8 mouse cellular contexts compared by ENCODE assay signal in the genomic region with DNA sequence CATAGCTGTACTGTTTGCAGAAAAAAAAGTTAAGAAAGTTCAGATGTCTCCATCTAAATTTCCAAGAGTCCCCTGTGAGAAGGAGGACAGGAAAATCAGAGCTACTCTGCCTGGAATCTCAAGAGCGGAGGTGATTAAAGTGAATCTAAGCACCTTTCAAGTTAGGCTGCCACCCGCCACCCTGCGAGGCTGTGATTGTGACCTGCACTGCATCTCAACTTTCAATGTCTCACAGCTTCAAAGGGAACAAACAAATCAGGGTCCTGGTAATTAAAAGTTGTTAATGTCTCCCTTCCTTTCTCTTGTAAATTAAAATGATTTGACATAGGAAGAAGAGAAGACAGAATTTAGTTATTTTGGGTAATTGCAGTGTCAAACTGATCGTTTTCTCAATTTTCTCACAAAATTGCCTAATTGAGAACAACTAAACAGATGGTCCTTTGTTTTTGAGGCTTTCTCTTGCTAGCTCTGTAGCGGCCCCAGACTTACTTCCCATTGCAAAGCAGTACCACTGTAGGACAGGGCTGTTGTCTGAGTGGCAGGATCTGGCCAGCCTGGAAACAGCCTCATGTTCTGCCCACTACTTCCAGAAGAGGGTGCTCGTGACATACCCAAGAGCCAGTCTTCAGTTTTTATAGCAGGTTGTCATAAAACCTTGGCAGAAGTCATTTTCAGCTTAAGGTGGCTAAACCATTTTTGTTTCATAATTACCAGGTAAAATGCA.
A peak's percentile ranks its signal among the peaks of the same experiment; 100 is the strongest.
DNase-seq lines count a peak whose midpoint lies in the region; ATAC-seq and TF ChIP-seq lines count a peak whose summit lies in the region.

No protein-coding gene starts in this region.

- H3K4me2 ChIP-seq in heart, embryonic 16.5 days (ENCODE audit: low read depth, low read length): no peak overlapping the region
- no peak overlapping the region for H3K4me2 ChIP-seq in heart, embryonic 11.5 days
- H3K4me2 ChIP-seq in forebrain, embryonic 11.5 days (ENCODE audit: low read depth, low read length, severe bottlenecking): no peak overlapping the region
- no peak overlapping the region for H3K4me2 ChIP-seq in stomach, embryonic 15.5 days

- no peaks in the 10 kb centered on the region for H3K9me3 ChIP-seq in heart, embryonic 16.5 days (replicated peaks; ENCODE audit: control insufficient read depth, low read length)
- H3K9me3 ChIP-seq in heart, embryonic 11.5 days (replicated peaks; ENCODE audit: control insufficient read depth, low read length): no peaks in the 10 kb centered on the region
- H3K9me3 ChIP-seq in forebrain, embryonic 11.5 days (ENCODE audit: control insufficient read depth, low read length): no peaks in the 10 kb centered on the region
- H3K9me3 ChIP-seq in stomach, embryonic 15.5 days: no peaks in the 10 kb centered on the region

- DNase-seq in forebrain, embryonic 11.5 days (ENCODE audit: low spot score): peak; percentile 75
- DNase-seq in kidney, adult 18-20 months: peak; percentile 59
- DNase-seq in left cerebral cortex, postnatal 36 days (ENCODE audit: low spot score in 2 of 2): peak; percentile 32 to 48

- peak; percentile 75; the same call in 1 of the 2 replicates for ATAC-seq in heart, embryonic 16.5 days (replicated peaks; ENCODE audit: extremely low read depth, insufficient read depth, low FRiP score)
- ATAC-seq in heart, embryonic 11.5 days (replicated peaks; ENCODE audit: insufficient number of reproducible peaks, low FRiP score, low TSS enrichment): no peak
- ATAC-seq in forebrain, embryonic 11.5 days (replicated peaks; ENCODE audit: low FRiP score): peak; percentile 89
- peak; percentile 77; the same call in 1 of the 2 replicates for ATAC-seq in monocyte, adult 5-6 weeks (replicated peaks; ENCODE audit: insufficient number of reproducible peaks, low FRiP score, low TSS enrichment, poor library complexity, severe bottlenecking)
- peak; percentile 79; the same call in 1 of the 2 replicates for ATAC-seq in stomach, embryonic 15.5 days (ENCODE audit: insufficient read depth, low FRiP score, low read depth)

- no peak overlapping the region for H3K27ac ChIP-seq in heart, embryonic 16.5 days (ENCODE audit: low read length)
- no peak overlapping the region for H3K27ac ChIP-seq in heart, embryonic 11.5 days (ENCODE audit: low read depth, low read length)
- H3K27ac ChIP-seq in bone marrow, adult 2 months (ENCODE audit: control insufficient read depth, insufficient read depth, low read depth, low read length, poor library complexity): no peak overlapping the region
- no peak overlapping the region for H3K27ac ChIP-seq in forebrain, embryonic 11.5 days (ENCODE audit: low read depth, low read length)
- no peak overlapping the region for H3K27ac ChIP-seq in stomach, embryonic 15.5 days

- H3K4me3 ChIP-seq in heart, embryonic 16.5 days (ENCODE audit: low read length): no peak overlapping the region
- H3K4me3 ChIP-seq in heart, embryonic 11.5 days (ENCODE audit: low read depth, low read length): no peak overlapping the region
- H3K4me3 ChIP-seq in bone marrow, adult 2 months (replicated peaks; ENCODE audit: control insufficient read depth, low read depth, low read length): no peak overlapping the region
- H3K4me3 ChIP-seq in forebrain, embryonic 11.5 days (ENCODE audit: low read depth, low read length): no peak overlapping the region
- no peak overlapping the region for H3K4me3 ChIP-seq in stomach, embryonic 15.5 days (replicated peaks)

- no peak for TF ChIP-seq POLR2A in bone marrow, adult 2 months (IDR thresholded peaks at IDR 0.05; ENCODE audit: borderline replicate concordance, control insufficient read depth, low read depth, low read length)

- H3K27me3 ChIP-seq in heart, embryonic 16.5 days (ENCODE audit: control insufficient read depth, insufficient read depth, low read length): no peaks in the 10 kb centered on the region
- no peaks in the 10 kb centered on the region for H3K27me3 ChIP-seq in heart, embryonic 11.5 days (ENCODE audit: control insufficient read depth, insufficient read depth, low read length)
- H3K27me3 ChIP-seq in forebrain, embryonic 11.5 days (ENCODE audit: control insufficient read depth, insufficient read depth, low read length): no peaks in the 10 kb centered on the region
- no peaks in the 10 kb centered on the region for H3K27me3 ChIP-seq in stomach, embryonic 15.5 days (replicated peaks)

- H3K4me1 ChIP-seq in heart, embryonic 16.5 days (ENCODE audit: control insufficient read depth, insufficient read depth, low read length): no peaks in the 10 kb centered on the region
- H3K4me1 ChIP-seq in heart, embryonic 11.5 days (ENCODE audit: control insufficient read depth, insufficient read depth, low read length): no peaks in the 10 kb centered on the region
- H3K4me1 ChIP-seq in bone marrow, adult 2 months (ENCODE audit: control insufficient read depth, insufficient read depth, low read length): no peaks in the 10 kb centered on the region
- H3K4me1 ChIP-seq in forebrain, embryonic 11.5 days (replicated peaks; ENCODE audit: control insufficient read depth, insufficient read depth, low read length): no peaks in the 10 kb centered on the region
- no peaks in the 10 kb centered on the region for H3K4me1 ChIP-seq in stomach, embryonic 15.5 days

- 35% methylated on average over 6 of the region's 6 CpGs for WGBS in heart, embryonic 16.5 days
- 29% methylated on average over 6 of the region's 6 CpGs for WGBS in heart, embryonic 11.5 days (ENCODE audit: insufficient replicate concordance)
- 41% methylated on average over 6 of the region's 6 CpGs for WGBS in bone marrow, adult 2 months
- 30% methylated on average over 6 of the region's 6 CpGs for WGBS in forebrain, embryonic 11.5 days
- 40% methylated on average over 6 of the region's 6 CpGs for WGBS in stomach, embryonic 15.5 days

- H3K36me3 ChIP-seq in heart, embryonic 16.5 days (ENCODE audit: control insufficient read depth, insufficient read depth): no peaks in the 10 kb centered on the region
- H3K36me3 ChIP-seq in heart, embryonic 11.5 days (ENCODE audit: control insufficient read depth, insufficient read depth, low read length): no peaks in the 10 kb centered on the region
- no peaks in the 10 kb centered on the region for H3K36me3 ChIP-seq in forebrain, embryonic 11.5 days (ENCODE audit: control insufficient read depth, insufficient read depth, low read length)
- H3K36me3 ChIP-seq in stomach, embryonic 15.5 days: no peaks in the 10 kb centered on the region

- intact Hi-C loops in left cerebral cortex, postnatal 36 days (cut with DNase I): loop anchor here (10.0 kb wide), 2 partner anchors 1338 to 1948 kb away; no protein-coding TSS in a partner anchor

- peak; percentile 55 for TF ChIP-seq CTCF in bone marrow, adult 2 months (IDR thresholded peaks at IDR 0.05; ENCODE audit: control insufficient read depth, insufficient read depth, low read length)

- H3K9ac ChIP-seq in heart, embryonic 16.5 days (ENCODE audit: low read length): no peak overlapping the region
- no peak overlapping the region for H3K9ac ChIP-seq in heart, embryonic 11.5 days (ENCODE audit: low read depth, low read length)
- H3K9ac ChIP-seq in forebrain, embryonic 11.5 days (ENCODE audit: low read length): no peak overlapping the region
- no peak overlapping the region for H3K9ac ChIP-seq in stomach, embryonic 15.5 days
